Mouse (Mus musculus) adrenal gland, postnatal 14 days (tissue): ENCODE measurements around the gene Zbtb12. TPM values are rescaled to one million over a fixed set of nuclear protein-coding genes. Genes with fewer than 3 reads are reported as not detected.

Experiments
- microRNA-seq, 2 experiments: library from miRNA; unstranded; fragments of <30 nt; microRNA quantifications; one replicate each; pipeline ENCODE4 v1.2.0; 2021
- total RNA-seq: library from RNA; stranded (reverse); gene quantifications from 2 replicates; pipeline ENCODE4 v1.2.3, GENCODE M21; 2021

Gene Zbtb12
- total RNA-seq, 1 experiment from 2014 or later, result 13.8 TPM

Small RNA genes lying within 50 kb of the gene (microRNA-seq; reads per million reads assigned to microRNA genes)
- gene Mir6970, result 0.38 to 0.85 reads per million in 2 experiments
- 1.7 to 6.1 reads per million in 2 experiments for gene Mir6971
- gene Mir6972, result 0 to 0.38 reads per million in 2 experiments

Other genes starting within 250 kb of the Zbtb12 start
- 8.7 and 12.4 TPM in 2 replicates for gene Prrt1, start 249.9 kb upstream of the Zbtb12 start, total RNA-seq
- gene Fkbpl, start 234.7 kb upstream of the Zbtb12 start, total RNA-seq, result 11.5 and 12.5 TPM in 2 replicates
- gene Atf6b, start 232.3 kb upstream of the Zbtb12 start, total RNA-seq, result 43.5 and 52.1 TPM in 2 replicates
- 39.8 and 41.0 TPM in 2 replicates for gene Tnxb, start 208.9 kb upstream of the Zbtb12 start, total RNA-seq
- gene C4b, start 135.6 kb upstream of the Zbtb12 start, total RNA-seq, result 110 and 152 TPM in 2 replicates
- gene Cyp21a1, start 74.9 kb upstream of the Zbtb12 start, total RNA-seq, result 3,653 and 3,825 TPM in 2 replicates
- gene Stk19, start 42.5 kb upstream of the Zbtb12 start, total RNA-seq, result 38.0 and 38.6 TPM in 2 replicates
- gene Dxo, start 42.5 kb upstream of the Zbtb12 start, total RNA-seq, result 65.0 and 65.5 TPM in 2 replicates
- gene Skiv2l, start 29.3 kb upstream of the Zbtb12 start, total RNA-seq, result 55.0 and 60.0 TPM in 2 replicates
- 54.4 and 58.4 TPM in 2 replicates for gene Nelfe, start 29.1 kb upstream of the Zbtb12 start, total RNA-seq
- gene Cfb, start 17.0 kb upstream of the Zbtb12 start, total RNA-seq, result 36.2 and 180 TPM in 2 replicates
- gene Gm20547, start 2.6 kb downstream of the Zbtb12 start, total RNA-seq, result not detected in 2 replicates
- 43.2 and 54.5 TPM in 2 replicates for gene C2, start 18.8 kb downstream of the Zbtb12 start, total RNA-seq
- gene Ehmt2, start 19.0 kb downstream of the Zbtb12 start, total RNA-seq, result 112 and 134 TPM in 2 replicates
- gene Slc44a4, start 35.0 kb downstream of the Zbtb12 start, total RNA-seq, result 1.5 and 1.7 TPM in 2 replicates
- 19.3 and 25.2 TPM in 2 replicates for gene Neu1, start 51.8 kb downstream of the Zbtb12 start, total RNA-seq
- 29.6 and 90.6 TPM in 2 replicates for gene Hspa1b, start 79.8 kb downstream of the Zbtb12 start, total RNA-seq
- not detected in 2 replicates for gene Gm20481, start 90.4 kb downstream of the Zbtb12 start, total RNA-seq
- gene Hspa1a, start 92.7 kb downstream of the Zbtb12 start, total RNA-seq, result 12.7 and 38.7 TPM in 2 replicates
- 0.34 and 0.37 TPM in 2 replicates for gene Hspa1l, start 93.2 kb downstream of the Zbtb12 start, total RNA-seq
- 39.4 and 44.2 TPM in 2 replicates for gene Lsm2, start 102.4 kb downstream of the Zbtb12 start, total RNA-seq
- 55.3 and 71.7 TPM in 2 replicates for gene Vars, start 121.5 kb downstream of the Zbtb12 start, total RNA-seq
- 0.85 and 1.2 TPM in 2 replicates for gene Vwa7, start 137.1 kb downstream of the Zbtb12 start, total RNA-seq
- gene Sapcd1, start 148.5 kb downstream of the Zbtb12 start, total RNA-seq, result 1.3 and 1.7 TPM in 2 replicates
- 1.8 and 3.6 TPM in 2 replicates for gene Msh5, start 167.3 kb downstream of the Zbtb12 start, total RNA-seq
- 83.0 and 109 TPM in 2 replicates for gene Clic1, start 170.5 kb downstream of the Zbtb12 start, total RNA-seq
- 24.2 and 30.6 TPM in 2 replicates for gene Ddah2, start 179.6 kb downstream of the Zbtb12 start, total RNA-seq
- not detected in 2 replicates for gene Ly6g6c, start 185.9 kb downstream of the Zbtb12 start, total RNA-seq
- 0.26 and 0.71 TPM in 2 replicates for gene Mpig6b, start 186.7 kb downstream of the Zbtb12 start, total RNA-seq
- not detected in 2 replicates for gene Ly6g6e, start 197.4 kb downstream of the Zbtb12 start, total RNA-seq
- gene Ly6g6d, start 198.6 kb downstream of the Zbtb12 start, total RNA-seq, result 1.1 and 1.7 TPM in 2 replicates
- gene Ly6g6f, start 206.1 kb downstream of the Zbtb12 start, total RNA-seq, result not detected in 2 replicates
- 69.7 and 76.3 TPM in 2 replicates for gene Abhd16a, start 209.8 kb downstream of the Zbtb12 start, total RNA-seq
- gene Ly6g5c, start 228.8 kb downstream of the Zbtb12 start, total RNA-seq, result not detected in 2 replicates
- gene Ly6g5b, start 235.9 kb downstream of the Zbtb12 start, total RNA-seq, result 0.33 and 1.1 TPM in 2 replicates
- gene Gpank1, start 242.0 kb downstream of the Zbtb12 start, total RNA-seq, result 11.3 and 12.3 TPM in 2 replicates
- 210 and 214 TPM in 2 replicates for gene Csnk2b, start 242.6 kb downstream of the Zbtb12 start, total RNA-seq
- 23.6 and 24.8 TPM in 2 replicates for gene D17H6S53E, start 246.9 kb downstream of the Zbtb12 start, total RNA-seq